Mouse (Mus musculus): Measurements from ENCODE around the gene Kdm2a.

DNA sequence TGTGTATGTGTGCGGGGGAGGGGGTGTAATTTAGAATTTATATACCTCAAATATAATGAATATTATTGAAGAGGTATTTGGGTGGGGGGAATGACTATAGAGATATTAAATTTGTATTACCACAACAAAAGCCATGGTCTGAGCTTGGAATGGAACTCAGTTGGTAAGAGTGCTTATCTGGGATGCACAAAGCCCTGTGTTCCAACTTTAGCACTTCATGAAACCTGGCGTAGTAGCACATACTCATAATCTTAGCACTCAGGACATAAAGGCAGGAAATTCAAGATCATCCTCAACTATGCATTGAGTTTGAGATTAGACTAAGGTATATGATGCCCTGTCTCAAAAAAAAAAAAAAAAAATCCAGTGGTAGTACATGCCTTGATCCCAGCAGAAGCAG lies 6.8 kb upstream of the Kdm2a start:
- TF ChIP-seq TAL1 (IDR thresholded peaks at IDR 0.05; ENCODE audit: low read length) = no peak
- no peak for TF ChIP-seq GATA1 (IDR thresholded peaks at IDR 0.05; ENCODE audit: low read length)
